Mouse (Mus musculus) gonadal fat pad, adult 2 months (tissue): ENCODE results near the gene Vmn1r3. TPM values are rescaled to one million over a fixed set of nuclear protein-coding genes. Genes with fewer than 3 reads are reported as not detected.
"Not testable (repeated sequence)": the region's sequence is repeated elsewhere in the genome, so short reads cannot be mapped to it uniquely, and the experiment has no call there.

Experiments used
- DNase-seq: peaks from one replicate; pipeline ENCODE4 v3.0.0-alpha.2; 2012; ENCODE audit warnings: low read depth
- polyA plus RNA-seq: library from polyadenylated mRNA; depleted of rRNA; stranded (reverse); fragments of >200 nt; gene quantifications from 2 replicates; pipeline ENCODE4 v1.2.3, GENCODE M21; 2012; rRNA removed

Vmn1r3 gene
- polyA plus RNA-seq, result not detected in 2 replicates

- DNase-seq, result not testable (repeated sequence)
These were observed at the start of gene Vmn1r3 for GRCm38 (mm10) chr4:3185258-3185657. Gene Vmn1r3, minus strand, starts transcription at chr4:3185358.

- no peak for DNase-seq
These were observed 46.9 kb upstream of the Vmn1r3 start for GRCm38 (mm10) chr4:3232053-3232452.

- no peak for DNase-seq
These were observed 45.9 kb upstream of the Vmn1r3 start for GRCm38 (mm10) chr4:3230908-3231684.

- DNase-seq, result no peak
These were observed 44.4 kb upstream of the Vmn1r3 start for GRCm38 (mm10) chr4:3229532-3229931.

GRCm38 (mm10) chr4:3228476-3228875 is 43.3 kb upstream of the Vmn1r3 start:
- DNase-seq, result no peak

GRCm38 (mm10) chr4:3227751-3228150 is 42.6 kb upstream of the Vmn1r3 start:
- DNase-seq, result no peak

GRCm38 (mm10) chr4:3226488-3226887 is 41.3 kb upstream of the Vmn1r3 start:
- DNase-seq, result no peak

- DNase-seq, result not testable (repeated sequence)
These were observed 40.3 kb upstream of the Vmn1r3 start for GRCm38 (mm10) chr4:3225416-3225815.

GRCm38 (mm10) chr4:3224848-3225247 is 39.7 kb upstream of the Vmn1r3 start:
- not testable (repeated sequence) for DNase-seq

- DNase-seq, result not testable (repeated sequence)
These were observed 38.5 kb upstream of the Vmn1r3 start for GRCm38 (mm10) chr4:3223483-3224209.

- DNase-seq, result not testable (repeated sequence)
These were observed 31.2 kb upstream of the Vmn1r3 start for GRCm38 (mm10) chr4:3216382-3216781.

GRCm38 (mm10) chr4:3213349-3213748 is 28.2 kb upstream of the Vmn1r3 start:
- DNase-seq, result not testable (repeated sequence)

GRCm38 (mm10) chr4:3209643-3210217 is 24.6 kb upstream of the Vmn1r3 start:
- DNase-seq, result not testable (repeated sequence)

- DNase-seq, result not testable (repeated sequence)
These were observed 8.2 kb downstream of the Vmn1r3 start for GRCm38 (mm10) chr4:3176746-3177490.

- DNase-seq, result not testable (repeated sequence)
These were observed 9.0 kb downstream of the Vmn1r3 start for GRCm38 (mm10) chr4:3176195-3176594.

- not testable (repeated sequence) for DNase-seq
These were observed 9.4 kb downstream of the Vmn1r3 start for GRCm38 (mm10) chr4:3175756-3176155.

GRCm38 (mm10) chr4:3174586-3174985 is 10.6 kb downstream of the Vmn1r3 start:
- not testable (repeated sequence) for DNase-seq

GRCm38 (mm10) chr4:3167020-3167419 is 18.1 kb downstream of the Vmn1r3 start, which contains the start of gene Vmn1r2:
Gene Vmn1r2, plus strand, starts transcription at chr4:3167320.
- not testable (repeated sequence) for DNase-seq

GRCm38 (mm10) chr4:3165046-3165445 is 20.1 kb downstream of the Vmn1r3 start:
- DNase-seq, result no peak

GRCm38 (mm10) chr4:3164429-3164828 is 20.7 kb downstream of the Vmn1r3 start:
- not testable (repeated sequence) for DNase-seq

GRCm38 (mm10) chr4:3153320-3153719 is 31.8 kb downstream of the Vmn1r3 start:
- DNase-seq, result not testable (repeated sequence)

GRCm38 (mm10) chr4:3147926-3148325 is 37.2 kb downstream of the Vmn1r3 start:
- not testable (repeated sequence) for DNase-seq
